Mouse (Mus musculus): ENCODE results near the gene Ola1.

GRCm38 (mm10) chr2:73160772-73161171 lies 58.0 kb downstream of the Ola1 start:
- TF ChIP-seq CTCF (IDR thresholded peaks at IDR 0.05; ENCODE audit: control insufficient read depth, insufficient read depth, insufficient replicate concordance, low read depth, low read length) (no peak), POLR2A (IDR thresholded peaks at IDR 0.05; ENCODE audit: control insufficient read depth, low read depth, low read length) (no peak)

Data from testis, adult 2 months (tissue).